Mouse (Mus musculus) forebrain, postnatal 0 days (tissue): ENCODE results near the gene Tinf2. TPM values are rescaled to one million over a fixed set of nuclear protein-coding genes. Genes with fewer than 3 reads are reported as not detected.

Experiments
- ATAC-seq: fragments of 200-750 bp; cut with Nextera tagmentation; 2 replicates; pipeline ENCODE4 v1.8.0; 2017; ENCODE audit warnings: mild to moderate bottlenecking, moderate library complexity
- DNase-seq: peaks from one replicate; pipeline ENCODE4 v3.0.0-alpha.2; 2015
- H3K27ac ChIP-seq: fragments of 300-500 bp; sonication (generic); 2 replicates; pipeline ENCODE4 v1.5.1; 2014; ENCODE audit warnings: low read depth, mild to moderate bottlenecking, antibody characterized with exemption, low read length, moderate library complexity, mixed read lengths
- H3K27me3 ChIP-seq: fragments of 300-500 bp; sonication (generic); 2 replicates; pipeline ENCODE4 v1.6.1; 2014; ENCODE audit warnings: mild to moderate bottlenecking, low read length, mixed read lengths; ENCODE audit not compliant: insufficient read depth
- H3K36me3 ChIP-seq: fragments of 300-500 bp; sonication (generic); 2 replicates; pipeline ENCODE4 v1.6.1; 2014; ENCODE audit warnings: mild to moderate bottlenecking, moderate library complexity; ENCODE audit not compliant: insufficient read depth
- H3K4me1 ChIP-seq: fragments of 300-500 bp; sonication (generic); 2 replicates; pipeline ENCODE4 v1.6.1; 2014; ENCODE audit warnings: antibody characterized with exemption; ENCODE audit not compliant: insufficient read depth
- H3K4me2 ChIP-seq: fragments of 300-500 bp; sonication (generic); 2 replicates; pipeline ENCODE4 v1.6.1; 2014; ENCODE audit warnings: low read depth, mild to moderate bottlenecking, moderate library complexity
- H3K4me3 ChIP-seq: fragments of 300-500 bp; sonication (generic); 2 replicates; pipeline ENCODE4 v1.5.1; 2014; ENCODE audit warnings: low read depth, low read length, mixed read lengths
- H3K9ac ChIP-seq: fragments of 300-500 bp; sonication (generic); 2 replicates; pipeline ENCODE4 v1.6.1; 2014; ENCODE audit warnings: mild to moderate bottlenecking
- H3K9me3 ChIP-seq: fragments of 300-500 bp; sonication (generic); 2 replicates; pipeline ENCODE4 v1.6.1; 2016; ENCODE audit warnings: low read length
- CTCF ChIP-seq: sonication (generic); IDR thresholded peaks from 2 replicates; pipeline ENCODE4 v1.5.1; 2016; ENCODE audit warnings: antibody characterized with exemption, control low read depth, low read depth
- WGBS: fragments of 180-500 bp; shearing (Covaris S2); extraction: QIAGEN DNeasy Blood & Tissue Kit; methylation state at CpG from one replicate; pipeline ENCODE4 v1.1.7; 2014; 5-methylcytosine and 5-hydroxymethylcytosine counted together
- polyA plus RNA-seq: library from polyadenylated mRNA; unstranded; fragments of >200 nt; fragmentation: Nextera tagmentation; extraction: Ambion mirVana; gene quantifications from 2 replicates; pipeline ENCODE4 v1.2.1, GENCODE M21; 2015
- total RNA-seq: library from RNA; depleted of rRNA; stranded (reverse); fragments of >200 nt; gene quantifications from 2 replicates; pipeline ENCODE4 v1.2.3, GENCODE M21; 2014

Gene Tinf2
- total and polyA plus RNA-seq, 2 experiments from 2014 or later, result 21.5 to 26.3 TPM

DNA sequence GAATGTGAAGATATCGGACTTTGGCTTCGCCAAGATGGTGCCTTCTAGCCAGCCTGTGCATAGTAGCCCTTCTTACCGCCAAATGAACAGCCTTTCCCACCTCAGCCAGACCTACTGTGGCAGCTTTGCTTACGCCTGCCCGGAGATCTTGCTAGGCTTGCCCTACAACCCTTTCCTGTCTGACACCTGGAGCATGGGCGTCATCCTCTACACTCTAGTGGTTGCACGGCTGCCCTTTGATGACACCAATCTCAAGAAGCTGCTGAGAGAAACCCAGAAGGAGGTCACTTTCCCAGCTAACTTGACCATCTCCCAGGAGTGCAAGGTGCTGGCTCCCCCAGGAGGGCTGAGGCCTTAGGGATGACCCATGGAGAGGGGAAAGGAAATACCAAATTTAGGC lies 30.1 kb downstream of the Tinf2 start:
- H3K9ac ChIP-seq, result no peak overlapping the region
- H3K36me3 ChIP-seq, result no peaks in the 10 kb centered on the region; the same call in 1 of the 2 replicates
- no peaks in the 10 kb centered on the region for H3K4me1 ChIP-seq
- no peak overlapping the region for H3K4me2 ChIP-seq
- no peaks in the 10 kb centered on the region for H3K27me3 ChIP-seq
- H3K27ac ChIP-seq, result no peak overlapping the region
- DNase-seq (no peak), ATAC-seq (no peak)
- H3K4me3 ChIP-seq, result no peak overlapping the region
- WGBS, result 91% methylated on average over 7 of the region's 7 CpGs
- no peak for TF ChIP-seq CTCF
- H3K9me3 ChIP-seq, result no peaks in the 10 kb centered on the region

DNA sequence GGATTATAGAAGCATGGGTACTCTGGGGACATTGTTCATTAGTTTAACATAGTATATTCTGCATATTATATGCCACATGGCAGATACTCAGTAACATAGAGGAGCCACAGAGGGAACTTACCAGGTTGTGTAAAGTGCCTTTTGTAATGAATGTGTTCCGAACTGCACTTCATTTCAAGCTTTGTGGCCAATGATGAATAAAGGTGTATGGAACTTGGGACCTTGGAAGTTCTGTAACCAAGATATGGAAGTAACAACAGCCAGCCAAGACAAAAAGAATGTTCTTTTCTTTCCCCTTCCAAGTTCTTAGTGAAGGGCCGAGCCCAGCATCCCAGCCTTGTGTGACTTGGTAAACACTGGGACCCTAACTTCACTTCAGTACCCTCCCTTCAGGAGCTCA lies 31.7 kb downstream of the Tinf2 start, which contains the start of gene Tssk4:
TSS of gene Tssk4 (plus strand) at position 301 of the 400 bp plus-strand sequence.
- H3K27ac ChIP-seq, result no peak within 1 kb of the TSS
- H3K4me3 ChIP-seq, result no peak within 1 kb of the TSS
- no peak for DNase-seq
- 0 out of 2 replicates have a peak, but pooled peaks cover under 1% of the 10 kb centered on the region for H3K4me1 ChIP-seq
- H3K27me3 ChIP-seq, result no peaks in the 10 kb centered on the region
- no peaks in the 10 kb centered on the region for H3K9me3 ChIP-seq
- WGBS, result 93% methylated on average over 2 of the region's 2 CpGs
- no peak for TF ChIP-seq CTCF
- no peak for ATAC-seq
- no peaks in the 10 kb centered on the region; the same call in 1 of the 2 replicates for H3K36me3 ChIP-seq
- no peak within 1 kb of the TSS for H3K9ac ChIP-seq
- no peak within 1 kb of the TSS for H3K4me2 ChIP-seq

DNA sequence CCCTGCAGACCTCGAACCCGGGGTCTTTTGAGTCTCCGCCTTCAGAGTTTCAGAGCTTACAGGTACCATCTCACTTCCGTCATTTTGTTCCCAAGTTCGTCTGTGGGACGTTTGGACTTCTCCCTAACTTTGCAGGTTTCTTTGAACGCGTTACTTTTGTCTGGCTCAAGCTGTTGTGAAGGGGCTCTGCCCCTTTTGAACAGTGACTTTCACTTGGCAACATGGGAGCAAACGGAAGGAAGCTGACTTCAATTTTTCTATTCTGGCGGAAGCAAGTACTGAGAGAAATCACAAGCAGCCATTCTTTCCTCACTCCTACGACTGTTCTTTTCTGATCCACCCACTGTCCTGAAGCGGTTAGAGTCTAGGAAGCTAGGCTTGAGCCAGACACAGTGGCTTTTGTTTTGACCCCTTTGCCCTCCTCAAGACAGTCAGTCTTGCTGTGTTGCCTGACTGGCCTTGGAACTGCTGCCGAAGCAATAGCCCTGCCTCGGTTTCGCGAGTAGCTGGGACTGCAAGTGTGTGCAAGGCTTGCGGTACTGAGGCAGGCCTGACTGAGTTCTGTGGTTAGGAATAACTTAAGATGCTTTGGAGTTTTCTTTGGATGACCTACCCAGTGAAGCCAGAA lies 37.2 kb downstream of the Tinf2 start:
- H3K4me1 ChIP-seq, result peaks cover 10% of the 10 kb centered on the region
- no peak overlapping the region for H3K27ac ChIP-seq
- no peak for DNase-seq
- no peaks in the 10 kb centered on the region for H3K9me3 ChIP-seq
- no peak for TF ChIP-seq CTCF
- peak overlapping the region; percentile 89 for H3K4me3 ChIP-seq
- peak overlapping the region; percentile 93 for H3K9ac ChIP-seq
- no peaks in the 10 kb centered on the region for H3K27me3 ChIP-seq
- peak overlapping the region; percentile 61 for H3K4me2 ChIP-seq
- H3K36me3 ChIP-seq, result peaks cover 16% of the 10 kb centered on the region
- no peak for ATAC-seq
- WGBS, result 29% methylated on average over 17 of the region's 17 CpGs

DNA sequence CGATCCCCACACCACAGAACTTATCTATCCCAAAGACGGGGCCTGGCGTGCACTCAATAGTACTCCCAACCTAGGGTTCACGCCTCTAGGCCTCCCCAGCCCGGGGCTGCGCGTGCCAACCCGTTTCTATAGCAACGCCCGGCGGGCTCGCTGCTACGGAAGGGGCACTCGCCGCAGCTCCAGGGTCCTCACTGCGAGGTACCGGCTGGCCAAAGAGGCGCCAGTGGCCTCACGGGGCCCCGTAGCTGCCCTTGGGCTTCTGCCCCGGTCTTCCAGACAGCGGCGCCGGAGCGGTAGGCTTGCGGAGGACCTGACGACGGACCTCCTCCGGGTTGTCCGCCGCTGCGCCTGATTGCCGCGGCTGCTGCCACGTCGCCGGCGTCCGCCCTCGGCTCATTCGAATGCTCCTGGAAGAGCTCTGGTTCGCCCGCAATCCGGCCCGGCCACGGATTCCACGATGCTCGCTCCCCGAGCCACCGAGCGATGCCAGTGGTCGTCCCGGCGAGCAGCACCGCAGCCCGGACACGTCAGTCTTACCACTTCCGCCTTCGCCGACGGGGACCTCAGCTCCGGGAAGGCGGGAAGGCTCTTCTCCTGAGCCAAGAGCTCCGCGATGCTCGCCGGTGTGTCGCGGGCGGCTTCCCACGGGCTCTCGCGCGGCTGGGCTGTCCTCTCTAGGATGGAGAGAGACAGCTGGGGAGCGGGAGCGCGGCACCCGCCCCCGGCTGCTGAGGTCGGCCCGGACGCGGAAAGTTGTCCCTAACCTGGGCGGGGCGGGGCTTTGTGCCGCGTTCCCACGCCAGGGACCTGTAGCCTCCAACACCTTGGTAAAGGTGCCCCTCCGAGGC lies 38.3 kb downstream of the Tinf2 start, which contains the start of gene Tm9sf1:
TSS of gene Tm9sf1 (minus strand) at position 747 of the 848 bp plus-strand sequence.
- Histone ChIP-seq H3K36me3 (peaks cover 21% of the 10 kb centered on the region), H3K27ac (peak within 1 kb of the TSS; percentile 97), H3K4me1 (peaks cover 10% of the 10 kb centered on the region), H3K4me2 (peak within 1 kb of the TSS; percentile 61), H3K27me3 (no peaks in the 10 kb centered on the region), H3K9me3 (no peaks in the 10 kb centered on the region), H3K9ac (peak within 1 kb of the TSS; percentile 93), H3K4me3 (peak within 1 kb of the TSS; percentile 89)
- 1% methylated on average over 89 of the region's 89 CpGs for WGBS
- DNase-seq (peak; percentile 87), ATAC-seq (peak; percentile 90)
- TF ChIP-seq CTCF, result 0 out of 2 replicates have a peak, but pooled peaks have one; percentile 11

DNA sequence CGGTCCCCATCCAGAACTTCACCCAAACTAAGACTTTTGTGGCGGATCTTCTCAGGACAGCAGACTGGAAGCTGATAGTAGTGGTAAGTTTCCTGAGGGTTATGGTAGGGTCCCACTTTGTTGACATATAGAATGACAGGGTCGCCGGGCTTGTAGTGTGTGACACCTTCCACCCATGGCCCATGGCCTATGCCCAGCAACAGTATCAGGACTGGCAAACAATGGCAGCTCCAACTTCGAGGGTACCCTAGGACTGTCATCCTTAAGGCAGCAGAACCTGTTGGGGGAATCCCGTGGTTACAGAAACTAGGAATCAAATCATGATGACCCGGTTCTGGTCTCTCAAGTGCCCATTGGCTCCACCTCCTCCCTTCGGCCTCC lies 39.0 kb downstream of the Tinf2 start:
- H3K9ac ChIP-seq, result peak overlapping the region; percentile 93
- peaks cover 10% of the 10 kb centered on the region for H3K4me1 ChIP-seq
- no peak for TF ChIP-seq CTCF
- DNase-seq, result no peak
- H3K27ac ChIP-seq, result peak overlapping the region; percentile 97
- peaks cover 27% of the 10 kb centered on the region for H3K36me3 ChIP-seq
- no peaks in the 10 kb centered on the region for H3K9me3 ChIP-seq
- ATAC-seq, result peak; percentile 14
- peak overlapping the region; percentile 89 for H3K4me3 ChIP-seq
- WGBS, result 21% methylated on average over 8 of the region's 8 CpGs
- H3K4me2 ChIP-seq, result peak overlapping the region; percentile 61
- no peaks in the 10 kb centered on the region for H3K27me3 ChIP-seq

DNA sequence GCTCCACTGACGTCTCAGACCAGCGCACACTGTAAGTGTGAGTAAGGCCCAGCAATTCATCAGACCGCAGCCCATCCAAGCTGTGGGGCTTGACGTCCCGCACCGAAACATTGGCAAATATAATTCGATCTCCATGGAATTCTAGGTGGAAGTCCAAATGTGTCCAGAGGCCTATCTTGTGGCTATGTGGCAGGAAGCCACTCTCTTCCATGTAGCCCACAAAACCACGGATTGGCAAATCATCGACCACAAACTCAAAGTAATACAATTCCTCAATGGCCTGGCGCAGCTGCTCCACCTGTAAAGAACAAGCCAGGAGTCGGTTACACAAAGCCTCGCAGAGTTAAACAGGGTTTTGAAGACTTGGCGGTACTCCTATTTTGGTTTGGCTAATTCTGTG lies 40.3 kb downstream of the Tinf2 start:
- Histone ChIP-seq H3K27me3 (no peaks in the 10 kb centered on the region), H3K9me3 (no peaks in the 10 kb centered on the region), H3K4me1 (peaks cover 10% of the 10 kb centered on the region), H3K27ac (no peak overlapping the region), H3K4me2 (no peak overlapping the region), H3K9ac (no peak overlapping the region), H3K36me3 (peaks cover 34% of the 10 kb centered on the region), H3K4me3 (no peak overlapping the region)
- no peak for TF ChIP-seq CTCF
- DNase-seq (no peak), ATAC-seq (no peak)
- 97% methylated on average over 13 of the region's 13 CpGs for WGBS

DNA sequence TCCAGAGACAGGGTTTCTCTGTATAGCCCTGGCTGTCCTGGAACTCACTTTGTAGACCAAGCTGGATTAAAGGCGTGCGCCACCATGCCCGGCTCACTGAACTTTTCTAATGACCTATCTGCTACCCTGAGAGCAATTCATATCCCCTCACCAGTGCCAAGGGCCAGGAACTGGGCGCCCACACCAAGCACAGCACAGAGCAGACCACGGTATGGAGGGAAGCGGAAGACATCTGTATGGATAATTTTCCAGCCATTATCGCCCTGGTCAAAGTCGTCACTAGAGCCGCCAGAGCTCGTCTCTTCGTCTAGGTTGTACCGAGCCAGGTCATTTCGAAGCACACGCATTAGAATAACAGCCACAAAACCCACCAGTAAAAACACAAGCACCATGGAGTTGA lies 40.8 kb downstream of the Tinf2 start:
- no peak overlapping the region for H3K4me2 ChIP-seq
- H3K4me1 ChIP-seq, result peaks cover 10% of the 10 kb centered on the region
- H3K4me3 ChIP-seq, result no peak overlapping the region
- 96% methylated on average over 14 of the region's 14 CpGs for WGBS
- H3K9me3 ChIP-seq, result no peaks in the 10 kb centered on the region
- ATAC-seq (no peak), DNase-seq (no peak)
- peaks cover 34% of the 10 kb centered on the region for H3K36me3 ChIP-seq
- TF ChIP-seq CTCF, result no peak
- H3K27me3 ChIP-seq, result no peaks in the 10 kb centered on the region
- H3K27ac ChIP-seq, result no peak overlapping the region
- no peak overlapping the region for H3K9ac ChIP-seq
